Mouse (Mus musculus) heart, adult 2 months (tissue): ENCODE results near the gene Slc10a7.

Experiments used
- CTCF ChIP-seq: fragments of 200-600 bp; IDR thresholded peaks from 2 replicates; pipeline ENCODE4 v1.8.1; 2022; ENCODE audit warnings: antibody characterized with exemption, mild to moderate bottlenecking, moderate library complexity
- POLR2A ChIP-seq: fragments of 200-500 bp; IDR thresholded peaks from 2 replicates; pipeline ENCODE4 v1.6.1; 2011; ENCODE audit warnings: mild to moderate bottlenecking, low read depth, low read length, control low read depth; ENCODE audit not compliant: insufficient read depth

DNA sequence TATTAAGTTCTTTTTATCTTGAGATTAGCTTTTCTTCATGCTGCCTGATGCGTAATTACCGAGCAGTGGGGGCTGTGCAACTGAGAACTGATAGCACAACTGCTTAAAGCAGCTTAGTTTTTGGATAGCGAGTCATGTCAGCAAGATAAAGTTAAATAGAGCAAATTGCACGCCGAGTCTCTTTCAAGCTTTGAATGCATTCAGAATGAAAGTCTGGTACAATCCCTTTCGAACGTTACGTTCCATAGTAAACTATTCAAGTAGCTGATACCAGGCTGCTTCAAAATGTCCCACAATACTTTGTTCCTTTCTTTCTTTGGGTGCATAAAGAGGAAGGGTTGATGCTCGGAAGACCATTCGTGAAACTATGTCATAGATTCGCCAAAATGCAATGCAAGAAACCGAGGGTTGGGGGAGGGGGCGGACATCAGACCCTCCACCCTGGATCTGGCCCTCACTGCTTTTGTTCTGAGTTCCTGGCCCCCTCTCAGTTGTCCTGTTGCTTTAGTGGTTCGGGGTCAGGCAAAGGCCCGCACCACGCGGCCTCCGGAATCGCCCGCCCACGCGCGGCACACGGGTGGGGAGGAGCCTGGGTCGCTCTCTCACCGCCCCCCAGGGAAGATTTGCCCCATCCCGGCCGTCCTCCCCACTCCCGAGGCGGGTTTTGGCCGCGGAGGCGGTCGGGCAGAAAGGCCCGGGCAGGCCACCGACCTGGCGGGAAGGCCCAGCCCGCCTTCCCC, 997 bp upstream of the Slc10a7 start:
- TF ChIP-seq POLR2A: no peak
- TF ChIP-seq CTCF: no peak
